Mouse (Mus musculus): Measurements from ENCODE around the gene Casp9.

DNA sequence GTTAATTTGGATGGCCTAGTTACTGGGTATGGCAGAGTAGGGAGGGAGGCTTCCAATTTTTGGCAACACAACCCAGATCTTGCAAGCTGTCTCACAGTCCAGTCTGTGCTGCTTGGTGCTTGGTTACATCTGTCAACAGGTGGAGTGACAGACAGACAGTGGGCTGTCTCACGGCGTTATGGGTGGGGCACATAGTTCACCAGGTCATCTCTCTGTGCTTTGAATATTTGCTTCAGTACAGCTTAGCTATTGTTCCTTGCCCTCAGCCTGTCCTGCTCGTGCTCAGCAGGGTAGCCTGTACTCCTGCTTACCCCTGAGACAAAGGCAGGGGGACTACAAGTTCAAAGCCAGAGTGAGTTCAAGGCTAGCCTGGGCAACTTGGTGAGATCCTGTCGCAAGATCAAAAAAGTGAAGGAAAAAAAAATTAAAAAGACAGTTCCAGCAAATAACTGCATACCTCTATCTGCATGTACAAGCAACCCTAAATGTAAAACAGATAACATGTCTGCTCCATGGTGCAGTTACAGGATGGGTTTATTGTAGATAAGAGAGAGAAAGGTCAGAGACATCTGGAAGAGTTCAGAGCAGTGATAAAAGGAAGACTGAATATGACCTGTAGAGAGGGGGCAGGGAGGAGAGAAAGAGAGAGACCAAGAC lies 41.9 kb upstream of the Casp9 start:
- TF ChIP-seq CTCF (IDR thresholded peaks at IDR 0.05; ENCODE audit: low read depth, low read length) (no peak), POLR2A (IDR thresholded peaks at IDR 0.05; ENCODE audit: borderline replicate concordance, low read depth, low read length) (no peak)
